Mouse (Mus musculus) neutrophil, adult 5-6 weeks (primary cell): Measurements from ENCODE around the gene Olfr434. TPM values are rescaled to one million over a fixed set of nuclear protein-coding genes. Genes with fewer than 3 reads are reported as not detected.

Experiments
- total RNA-seq: library from RNA; stranded (forward); fragments of 200-1000 nt; gene quantifications from 2 replicates; pipeline ENCODE4 v1.2.3, GENCODE M21; 2017

Gene Olfr434
- total RNA-seq, 1 experiment from 2014 or later = not detected

Other genes starting within 250 kb of the Olfr434 start
- not detected in 2 replicates for gene Olfr441, start 106.7 kb upstream of the Olfr434 start, total RNA-seq
- 0.12 TPM in 1 of 2 replicates, not detected in the other for gene Olfr237-ps1, start 66.5 kb upstream of the Olfr434 start, total RNA-seq
- gene Olfr437, start 49.7 kb upstream of the Olfr434 start, total RNA-seq = not detected in 2 replicates
- not detected in 2 replicates for gene Olfr13, start 40.9 kb upstream of the Olfr434 start, total RNA-seq
- not detected in 2 replicates for gene Olfr435, start 15.9 kb upstream of the Olfr434 start, total RNA-seq
- gene Olfr47, start 18.5 kb downstream of the Olfr434 start, total RNA-seq = not detected in 2 replicates
- 0.23 TPM in 1 of 2 replicates, not detected in the other for gene Arhgef5, start 52.6 kb downstream of the Olfr434 start, total RNA-seq
- not detected in 2 replicates for gene Nobox, start 96.5 kb downstream of the Olfr434 start, total RNA-seq